Mouse (Mus musculus) layer of hippocampus, postnatal 14 days (tissue): ENCODE measurements around the gene Mettl8. TPM values are rescaled to one million over a fixed set of nuclear protein-coding genes. Genes with fewer than 3 reads are reported as not detected.

Source experiments
- DNase-seq, 2 experiments: peaks; one replicate each; pipeline ENCODE4 v3.0.0; 2021 to 2022; ENCODE audit warnings: low spot score in 2 of 2, mixed read lengths in 1 of 2
- total RNA-seq, 2 experiments: library from RNA; stranded (reverse); gene quantifications; 2 replicates each; pipeline ENCODE4 v1.2.3; 2021

Mettl8 gene
- total RNA-seq, 2 experiments from 2014 or later = 14.9 to 15.6 TPM

GRCm38 (mm10) chr2:70990196-70990595, 65.2 kb downstream of the Mettl8 start:
- DNase-seq = no peak

- no peak for DNase-seq
Observed at GRCm38 (mm10) chr2:70989201-70990191, 65.9 kb downstream of the Mettl8 start.

- peak in 1 of 2 experiments; percentile 31 for DNase-seq
Observed at GRCm38 (mm10) chr2:70978271-70978670, 77.1 kb downstream of the Mettl8 start.

DNA sequence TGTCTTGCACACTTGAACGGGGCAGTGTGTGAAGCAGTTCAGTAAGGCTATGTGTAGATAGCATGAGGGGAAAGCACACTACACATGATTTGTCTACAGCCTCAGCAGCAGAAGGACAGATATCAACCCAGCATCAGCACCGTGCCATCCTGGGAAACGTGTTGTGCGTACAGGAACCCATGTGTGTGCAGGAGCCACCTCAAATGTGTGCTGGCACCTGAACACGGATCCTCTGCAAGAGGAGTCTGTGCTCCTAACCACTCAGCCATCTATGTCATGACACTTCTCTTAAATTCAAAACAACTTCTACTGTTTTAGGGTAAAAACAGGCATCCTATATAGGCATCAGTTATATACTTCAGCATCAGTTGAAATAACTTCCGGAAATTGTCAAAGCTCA, 80.6 kb downstream of the Mettl8 start:
- no peak for DNase-seq

DNA sequence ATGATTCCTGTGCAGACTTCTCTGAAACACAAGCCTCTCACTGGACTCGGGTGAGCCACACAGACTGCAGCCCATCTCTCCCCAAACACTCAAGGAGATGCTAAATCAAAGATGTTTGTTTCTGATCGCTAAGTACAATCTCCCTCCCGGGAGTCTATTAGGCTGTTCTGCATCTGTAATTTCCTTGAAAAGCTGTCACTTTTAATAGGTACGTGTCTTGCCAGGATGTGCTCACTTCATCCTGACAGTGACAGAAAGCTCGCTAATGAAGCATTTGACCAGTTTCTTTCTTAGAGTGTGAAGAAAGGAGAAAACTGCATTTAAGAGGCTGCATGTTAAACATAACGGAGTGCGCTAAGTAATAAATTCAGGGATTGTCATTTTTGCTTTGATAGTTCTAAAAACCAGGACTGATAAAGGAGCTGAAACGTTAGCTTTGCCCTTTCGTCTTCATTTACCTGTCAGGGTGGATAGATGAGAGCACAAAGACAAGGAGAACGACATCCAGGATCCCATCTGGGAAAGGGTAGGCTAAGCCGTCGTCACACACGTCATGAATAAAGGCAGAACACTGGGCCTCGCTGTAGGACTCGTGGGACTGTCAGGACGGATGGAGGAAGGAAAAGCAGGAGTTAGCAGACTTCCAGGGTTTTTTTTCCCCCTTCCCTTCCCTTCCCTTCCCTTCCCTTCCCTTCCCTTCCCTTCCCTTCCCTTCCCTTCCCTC, 82.4 kb downstream of the Mettl8 start:
- DNase-seq = no peak

GRCm38 (mm10) chr2:70970158-70970741, 85.1 kb downstream of the Mettl8 start:
- no peak for DNase-seq

DNA sequence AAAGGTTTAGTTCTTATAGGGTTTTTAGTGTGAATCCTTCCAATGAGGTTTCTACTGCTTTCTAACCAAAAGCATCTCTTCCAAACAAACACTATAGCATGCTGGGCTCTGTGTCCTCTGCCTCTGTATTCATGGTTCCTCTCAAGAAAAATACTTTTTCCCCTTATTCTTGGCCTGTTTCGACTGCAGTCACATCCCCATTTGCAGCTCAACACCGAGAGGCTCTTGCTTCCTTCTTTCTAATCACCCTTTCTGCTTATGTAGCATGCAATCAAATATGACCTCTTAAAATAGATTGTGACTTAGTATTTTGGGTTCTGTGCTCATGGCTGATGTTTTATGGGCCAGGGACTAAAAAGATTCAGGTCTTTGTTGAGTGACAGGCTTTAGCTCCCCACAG, 87.1 kb downstream of the Mettl8 start:
- DNase-seq = no peak

DNA sequence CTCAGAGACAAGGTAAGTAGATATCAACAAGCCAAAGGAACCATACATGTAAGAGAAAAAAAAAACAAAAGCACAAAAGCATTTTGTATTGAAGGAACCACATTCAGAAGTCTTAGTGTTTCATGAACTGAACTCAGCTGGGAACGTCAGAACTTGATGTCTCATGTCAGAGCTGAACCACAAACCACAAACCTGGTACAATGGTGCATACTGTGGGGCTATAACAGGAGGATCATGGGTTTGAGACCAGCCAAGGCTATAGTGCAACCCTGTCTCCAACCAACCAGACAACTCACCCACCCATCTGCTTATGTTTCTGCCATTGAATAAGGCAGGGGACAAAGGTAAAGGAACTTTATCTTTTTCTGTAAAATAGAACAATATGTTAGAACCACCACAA, 88.2 kb downstream of the Mettl8 start:
- no peak for DNase-seq

DNA sequence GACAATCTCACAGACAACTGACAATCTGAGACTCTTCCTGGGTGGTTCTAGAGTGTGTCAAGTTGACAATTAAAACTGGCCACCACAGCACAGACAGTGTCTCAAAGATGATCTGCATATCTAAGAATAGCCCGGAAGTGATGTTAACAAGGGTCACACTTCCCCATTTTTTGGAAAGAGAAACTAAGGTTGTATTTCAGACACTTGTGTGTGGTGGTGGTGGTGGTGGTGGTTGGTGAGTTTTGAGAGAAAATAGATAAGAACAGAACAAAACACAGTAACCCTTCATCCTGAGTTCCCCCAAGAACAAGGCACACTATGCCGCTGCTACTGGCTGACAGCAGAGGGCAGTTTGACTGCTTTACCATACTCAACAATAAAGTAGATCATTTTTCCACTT, 90.6 kb downstream of the Mettl8 start:
- no peak for DNase-seq

DNA sequence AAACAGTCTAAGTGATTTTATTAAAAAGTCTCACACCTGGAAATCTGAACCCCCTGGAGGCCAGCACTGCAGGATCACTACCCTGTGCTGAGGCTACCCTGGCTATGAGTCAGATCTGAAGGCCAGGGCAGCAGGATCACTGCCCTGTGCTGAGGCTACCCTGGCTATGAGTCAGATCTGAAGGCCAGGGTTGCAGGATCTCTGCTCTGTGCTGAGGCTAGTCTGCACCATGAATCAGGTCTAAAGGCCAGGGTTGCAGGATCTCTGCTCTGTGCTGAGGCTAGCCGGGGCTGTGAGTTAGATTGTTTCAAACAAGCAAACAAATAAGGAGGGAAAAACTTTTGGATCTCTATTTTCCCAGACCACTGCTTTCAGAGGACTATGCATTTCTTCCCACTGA, 92.5 kb downstream of the Mettl8 start:
- DNase-seq = no peak

GRCm38 (mm10) chr2:70961086-70961941, 94.1 kb downstream of the Mettl8 start:
- DNase-seq = no peak

- DNase-seq = no peak
Observed at GRCm38 (mm10) chr2:70960090-70960489, 95.3 kb downstream of the Mettl8 start.

DNA sequence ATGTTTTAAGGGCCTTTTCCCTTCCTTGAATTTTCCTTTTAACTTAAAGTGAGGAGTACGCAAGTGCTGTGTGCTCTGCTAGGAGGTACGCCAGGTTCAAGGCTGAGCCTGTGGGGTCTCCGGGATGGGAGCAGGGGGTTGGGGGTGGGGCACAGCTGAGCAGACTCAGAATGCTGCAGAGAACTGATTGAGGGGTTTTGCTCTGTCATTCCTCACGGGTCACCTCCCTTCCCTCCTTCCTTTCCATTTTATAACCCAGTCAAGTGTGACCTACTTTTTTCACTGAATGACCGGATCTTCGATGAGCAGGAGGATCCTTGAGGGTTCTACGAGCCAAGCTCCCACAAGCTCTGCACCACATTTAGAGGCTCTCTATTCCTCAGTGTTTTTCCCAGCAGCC, 96.0 kb downstream of the Mettl8 start:
- no peak for DNase-seq

- DNase-seq = no peak
Observed at GRCm38 (mm10) chr2:70958536-70958935, 96.8 kb downstream of the Mettl8 start.

GRCm38 (mm10) chr2:70953616-70954015, 101.8 kb downstream of the Mettl8 start:
- DNase-seq = no peak

GRCm38 (mm10) chr2:70951944-70952343, 103.4 kb downstream of the Mettl8 start:
- DNase-seq = no peak

DNA sequence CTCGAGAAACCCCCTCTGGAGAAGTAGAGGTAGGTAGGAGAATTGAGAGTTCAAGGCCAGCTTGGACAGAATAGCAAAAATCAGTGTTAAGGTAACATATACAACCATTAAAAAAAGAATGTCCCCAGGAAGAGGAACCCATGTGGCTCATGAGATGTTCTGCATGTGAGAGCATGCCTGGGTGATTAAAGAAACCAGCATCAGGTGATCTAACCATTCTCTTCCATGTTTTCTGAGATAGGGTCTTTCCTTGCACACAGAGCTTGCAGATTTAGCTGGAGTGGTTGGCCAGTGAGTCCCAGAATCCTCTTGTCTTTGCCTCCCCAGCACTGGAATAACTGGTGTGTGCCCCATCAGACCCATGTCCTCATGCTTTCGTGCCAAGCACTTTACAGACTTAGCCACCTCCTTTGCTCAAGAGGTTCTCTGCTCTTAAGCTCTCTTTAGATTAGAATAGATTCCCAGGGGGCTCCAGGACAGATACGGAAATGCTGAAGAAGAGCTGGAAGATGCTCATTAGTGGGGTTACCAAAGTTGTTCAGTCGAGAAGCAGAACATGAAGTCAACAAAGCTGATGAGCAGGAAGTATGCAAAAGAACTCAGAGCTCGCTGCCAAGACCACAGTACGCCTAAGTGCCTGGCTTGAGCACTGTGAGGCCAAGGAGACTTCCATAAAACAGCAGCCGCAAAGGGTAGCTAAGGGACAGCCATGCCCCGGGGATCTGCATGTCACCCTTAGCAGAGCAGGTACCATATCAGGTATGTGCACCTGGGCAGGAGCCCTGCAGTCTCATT, 110.7 kb downstream of the Mettl8 start:
- no peak for DNase-seq

- no peak for DNase-seq
Observed at GRCm38 (mm10) chr2:70940826-70941225, 114.6 kb downstream of the Mettl8 start.

- DNase-seq = no peak
Observed at GRCm38 (mm10) chr2:70938844-70939494, 116.4 kb downstream of the Mettl8 start.

DNA sequence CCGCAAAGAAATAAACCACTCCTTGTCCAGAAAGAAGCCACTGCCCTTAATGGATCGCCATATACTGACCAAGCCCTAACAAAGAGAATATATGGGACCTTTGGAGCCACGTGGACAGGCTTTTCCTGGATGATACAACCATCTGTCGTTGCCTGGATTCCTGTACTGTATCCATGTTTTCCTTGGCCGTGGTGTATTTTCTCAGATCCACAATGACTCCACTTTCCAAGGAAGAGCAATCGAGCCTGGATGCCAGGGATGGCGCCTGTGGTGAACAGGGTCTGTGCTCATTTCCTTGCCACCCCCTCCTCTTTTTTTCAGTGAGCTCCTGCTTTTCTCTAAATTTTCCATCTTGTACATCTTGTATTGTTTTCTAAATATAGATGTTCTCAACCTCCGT, 120.6 kb downstream of the Mettl8 start:
- DNase-seq = no peak
